Mouse (Mus musculus) embryo, embryonic 10.5 days (tissue): ENCODE results near the gene Retsat.

Experiments used
- DNase-seq: peaks from one replicate; pipeline ENCODE4 v3.0.0-alpha.2; 2015; ENCODE audit warnings: low spot score

The Retsat gene

DNA sequence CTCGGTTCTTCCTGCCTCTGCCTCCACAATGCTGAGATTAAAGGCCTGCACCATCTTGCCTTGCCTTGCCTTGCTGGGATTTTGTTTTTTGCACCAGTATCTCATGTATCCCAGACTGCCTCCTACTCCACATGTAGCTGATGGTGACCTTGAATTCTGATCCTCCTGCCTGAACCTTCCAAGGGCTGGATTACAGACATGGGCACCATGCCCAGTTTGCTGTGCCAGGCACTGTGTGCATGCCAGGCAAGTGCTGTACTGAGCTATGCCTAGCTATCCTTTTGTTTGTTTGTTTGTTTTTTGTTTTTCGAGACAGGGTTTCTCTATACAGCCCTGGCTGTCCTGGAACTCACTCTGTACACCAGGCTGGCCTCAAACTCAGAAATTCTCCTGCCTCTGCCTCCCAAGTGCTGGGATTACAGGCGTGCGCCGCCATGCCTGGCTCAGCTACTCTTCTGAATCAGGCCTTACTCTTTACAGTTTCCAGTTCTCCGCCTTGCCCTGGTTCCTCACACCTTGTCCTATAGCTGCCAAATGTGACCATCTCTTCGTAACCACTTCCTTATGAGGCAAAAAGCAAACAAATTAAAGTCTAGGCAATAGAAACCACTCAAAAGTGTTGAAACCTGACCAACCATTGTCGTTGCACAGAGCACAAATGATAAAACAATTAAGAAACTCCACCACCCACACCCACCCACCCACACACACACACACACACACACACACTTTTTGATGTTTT lies 25.6 kb downstream of the Retsat start:
- DNase-seq, result no peak

- DNase-seq, result no peak
These were observed 28.1 kb downstream of the Retsat start for GRCm38 (mm10) chr6:72626391-72626790.

- no peak for DNase-seq
These were observed 29.0 kb downstream of the Retsat start for GRCm38 (mm10) chr6:72627276-72627675.

DNA sequence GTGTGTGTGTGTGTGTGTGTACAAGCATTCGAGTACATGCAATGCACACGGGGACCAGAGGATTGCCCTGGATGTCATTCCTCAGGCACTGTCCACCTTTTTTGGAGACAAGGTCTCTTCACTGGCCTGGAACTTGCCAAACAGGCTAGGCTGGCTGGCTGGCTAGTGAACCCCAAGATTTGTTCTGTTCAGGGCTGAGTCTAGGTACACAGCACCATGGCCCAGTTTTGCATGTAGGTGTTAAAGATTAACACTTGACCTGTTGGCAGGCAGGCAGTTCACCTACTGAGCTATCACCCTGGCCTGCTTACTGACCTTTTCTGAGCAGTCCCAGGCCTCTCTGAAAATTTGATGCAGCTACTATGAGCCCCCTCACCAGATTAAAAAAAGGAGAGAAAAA lies 32.1 kb downstream of the Retsat start:
- no peak for DNase-seq

- DNase-seq, result no peak
These were observed 32.7 kb downstream of the Retsat start for GRCm38 (mm10) chr6:72630961-72631360.

DNA sequence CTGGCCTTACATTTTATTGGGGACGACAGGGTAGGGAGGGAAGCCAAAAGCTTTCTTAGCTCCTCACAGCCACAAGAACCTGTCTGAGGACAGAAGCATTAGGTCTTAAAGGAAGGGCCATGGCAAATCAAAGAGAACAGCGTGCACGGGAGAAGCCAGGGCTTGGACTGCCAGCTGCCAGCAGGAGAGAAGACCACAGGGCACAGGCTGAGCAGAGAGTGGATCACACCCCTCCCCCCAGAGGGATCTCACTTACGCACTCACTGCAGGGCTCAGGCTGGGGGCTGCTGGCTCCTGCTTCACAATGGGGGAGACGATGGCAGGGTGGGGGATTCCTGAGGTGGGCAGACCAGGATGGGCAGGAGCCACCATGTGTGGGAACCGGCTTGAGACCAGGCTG lies 33.4 kb downstream of the Retsat start:
- no peak for DNase-seq

- DNase-seq, result no peak
These were observed 36.0 kb downstream of the Retsat start for GRCm38 (mm10) chr6:72634311-72634710.

DNA sequence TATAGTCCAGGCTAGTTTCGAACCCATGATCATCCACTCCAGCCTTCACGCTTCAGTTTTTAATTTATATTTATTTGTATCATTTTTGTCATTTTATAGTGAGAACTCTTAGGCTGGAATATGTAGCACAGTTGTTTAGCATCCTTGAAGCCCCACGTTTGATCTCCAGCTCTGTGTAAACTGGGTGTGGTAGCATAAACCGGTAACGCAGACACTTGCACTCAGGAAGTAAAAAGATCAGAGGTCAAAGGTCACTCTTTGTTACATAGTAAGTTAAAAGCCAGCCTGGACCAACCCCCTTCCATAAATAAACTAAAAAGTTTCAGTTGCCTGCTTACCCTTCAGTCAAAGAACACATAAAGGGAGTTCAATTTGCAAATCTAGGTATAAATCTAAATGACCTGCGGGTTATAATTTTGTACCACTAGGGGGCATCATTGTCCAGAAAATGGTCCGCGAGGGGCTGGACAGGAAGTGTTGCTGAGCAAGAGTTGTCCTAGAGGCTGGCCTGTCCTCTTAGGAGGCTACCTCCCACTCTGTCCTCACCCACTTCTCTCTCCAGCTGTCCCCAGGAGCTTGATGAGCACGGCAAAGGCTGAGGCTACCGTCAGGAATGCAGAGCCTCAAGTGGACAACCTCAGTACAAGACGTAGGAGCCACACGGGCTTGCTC lies 37.6 kb downstream of the Retsat start:
- DNase-seq, result peak; percentile 88

GRCm38 (mm10) chr6:72636940-72637339 lies 38.7 kb downstream of the Retsat start:
- no peak for DNase-seq

GRCm38 (mm10) chr6:72641218-72641954 lies 43.1 kb downstream of the Retsat start:
- no peak for DNase-seq

- no peak for DNase-seq
These were observed 46.3 kb downstream of the Retsat start for GRCm38 (mm10) chr6:72644576-72644975.

- DNase-seq, result no peak
These were observed 47.1 kb downstream of the Retsat start for GRCm38 (mm10) chr6:72645364-72645763.

GRCm38 (mm10) chr6:72647383-72647820 lies 49.1 kb downstream of the Retsat start:
- peak; percentile 83 for DNase-seq

DNA sequence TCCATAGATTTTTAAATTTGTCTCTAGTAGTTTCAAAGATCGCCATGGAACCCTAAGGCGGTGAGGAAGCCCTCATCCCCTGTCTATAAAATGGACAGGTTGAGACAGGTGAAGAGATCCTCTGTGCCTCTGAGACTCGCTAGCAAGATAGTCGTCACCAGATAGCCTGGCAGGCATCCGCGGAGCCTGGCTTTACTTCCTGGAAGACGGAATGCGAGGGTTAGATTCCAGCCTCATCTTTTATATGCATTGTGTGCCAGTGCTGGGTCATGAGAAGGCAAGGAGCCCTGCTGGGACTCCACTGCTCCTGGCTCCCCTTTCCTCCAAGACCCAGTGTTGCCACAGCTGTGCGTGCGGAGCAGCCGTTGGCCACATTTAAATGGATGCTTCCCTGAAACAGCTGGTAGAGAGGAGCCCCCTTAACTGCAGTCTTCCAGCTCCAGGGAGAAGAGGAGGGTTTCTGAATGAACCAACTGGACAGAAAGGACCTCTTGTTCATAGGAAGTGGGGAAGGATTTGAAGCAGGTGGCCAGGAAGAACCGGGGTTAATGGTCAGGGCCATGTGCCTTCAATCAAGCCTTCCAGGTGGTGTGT lies 49.8 kb downstream of the Retsat start:
- DNase-seq, result no peak

- no peak for DNase-seq
These were observed 52.1 kb downstream of the Retsat start for GRCm38 (mm10) chr6:72650338-72650851.

- DNase-seq, result no peak
These were observed 55.1 kb downstream of the Retsat start for GRCm38 (mm10) chr6:72653419-72653818.

DNA sequence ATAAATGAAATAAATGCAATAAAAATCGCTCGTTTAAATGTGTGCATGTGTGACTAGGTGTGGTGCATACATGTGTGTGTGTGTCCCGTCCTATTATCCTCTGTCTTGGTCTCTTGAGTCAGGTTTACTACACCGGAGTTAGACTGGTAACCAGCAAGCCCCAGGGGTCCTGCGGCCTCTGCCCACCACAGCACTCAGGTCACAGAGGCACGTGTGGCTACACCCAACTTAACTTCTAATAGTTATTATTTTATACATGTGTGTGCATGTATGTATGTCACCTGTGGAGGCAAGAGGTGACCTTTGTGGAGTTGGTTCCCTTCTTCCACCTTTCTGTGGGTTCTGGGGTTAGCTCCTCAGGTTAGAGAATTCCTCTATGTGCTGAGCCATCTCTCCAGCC lies 56.1 kb downstream of the Retsat start:
- no peak for DNase-seq

DNA sequence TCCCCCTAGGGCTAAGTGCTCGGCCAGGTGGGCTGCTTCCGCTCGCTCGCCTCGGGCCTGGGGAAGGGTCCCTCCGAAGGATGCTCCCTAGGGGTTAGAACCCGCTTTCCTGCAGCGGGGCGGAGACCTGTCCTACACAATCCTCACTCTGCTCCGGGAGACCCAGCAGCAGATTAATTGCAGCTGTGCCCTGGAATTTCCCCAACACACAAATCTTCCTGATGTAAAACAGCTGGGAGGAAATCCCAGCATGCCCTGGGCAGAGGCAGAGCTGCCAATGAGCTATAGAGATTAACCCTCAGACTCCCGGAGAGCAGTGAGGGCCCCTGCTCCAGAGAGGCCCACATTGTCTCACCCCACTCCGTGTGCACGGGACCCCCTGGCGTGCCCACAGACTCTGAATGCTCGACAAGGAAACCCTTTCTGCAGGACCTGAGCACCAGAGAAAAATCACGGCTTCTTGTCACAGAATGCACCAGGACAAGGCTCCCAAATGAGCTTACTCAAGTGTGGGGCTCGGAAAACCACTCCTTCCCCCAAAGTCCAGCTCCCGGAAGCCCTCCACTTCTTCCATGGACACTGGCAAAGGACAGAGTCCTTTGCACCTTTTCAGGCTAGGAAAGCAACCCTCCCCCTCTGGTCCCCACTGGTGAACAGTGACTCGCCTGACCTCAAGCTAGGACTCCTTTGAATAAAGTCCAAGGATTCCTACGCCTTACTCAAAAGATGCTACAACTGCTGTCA lies 57.2 kb downstream of the Retsat start:
- DNase-seq, result peak; percentile 91

DNA sequence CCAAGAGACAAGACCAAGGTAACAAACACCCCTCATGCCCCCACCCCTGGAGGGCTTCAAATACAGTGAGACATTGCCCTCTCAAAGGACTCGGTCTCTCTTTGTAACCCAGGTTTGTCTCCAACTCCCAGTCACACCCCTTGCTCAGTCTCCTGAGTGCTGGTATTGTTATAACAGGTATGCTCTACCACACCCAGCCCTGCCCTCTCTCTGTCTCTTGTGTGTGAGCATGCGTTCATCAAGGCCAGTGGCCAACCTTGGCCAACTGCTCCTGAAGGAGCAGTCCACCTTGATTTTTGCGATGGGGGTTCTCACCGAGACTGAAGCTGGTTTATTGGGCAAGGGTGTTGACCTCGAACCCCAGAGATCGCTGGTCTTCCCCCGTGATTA lies 57.8 kb downstream of the Retsat start:
- DNase-seq, result no peak

GRCm38 (mm10) chr6:72658006-72658405 lies 59.7 kb downstream of the Retsat start:
- DNase-seq, result peak; percentile 73
